Mouse (Mus musculus) forebrain, embryonic 12.5 days (tissue): ENCODE results near the gene Psmc3ip. TPM values are rescaled to one million over a fixed set of nuclear protein-coding genes. Genes with fewer than 3 reads are reported as not detected.

Source experiments
- ATAC-seq: fragments of 200-750 bp; cut with Nextera tagmentation; 2 replicates; pipeline ENCODE4 v1.8.0; 2017; ENCODE audit warnings: moderate TSS enrichment; ENCODE audit not compliant: low FRiP score
- H3K27ac ChIP-seq: fragments of 300-500 bp; sonication (generic); 2 replicates; pipeline ENCODE4 v1.5.1; 2016; ENCODE audit warnings: mild to moderate bottlenecking
- H3K27me3 ChIP-seq: fragments of 300-500 bp; sonication (generic); 2 replicates; pipeline ENCODE4 v1.6.1; 2016; ENCODE audit warnings: mild to moderate bottlenecking
- H3K36me3 ChIP-seq: fragments of 300-500 bp; sonication (generic); replicated peaks from 2 replicates; pipeline ENCODE4 v1.6.1; 2016; ENCODE audit warnings: mild to moderate bottlenecking
- H3K4me1 ChIP-seq: fragments of 300-500 bp; sonication (generic); 2 replicates; pipeline ENCODE4 v1.6.1; 2016
- H3K4me2 ChIP-seq: fragments of 300-500 bp; sonication (generic); 2 replicates; pipeline ENCODE4 v1.6.1; 2016; ENCODE audit warnings: mild to moderate bottlenecking, moderate library complexity
- H3K4me3 ChIP-seq: fragments of 300-500 bp; sonication (generic); replicated peaks from 2 replicates; pipeline ENCODE4 v1.5.1; 2016; ENCODE audit warnings: mild to moderate bottlenecking
- H3K9ac ChIP-seq: fragments of 300-500 bp; sonication (generic); 2 replicates; pipeline ENCODE4 v1.6.1; 2016; ENCODE audit warnings: mild to moderate bottlenecking
- H3K9me3 ChIP-seq: fragments of 300-500 bp; sonication (generic); 2 replicates; pipeline ENCODE4 v1.6.1; 2016
- WGBS: fragments of 180-500 bp; shearing (Covaris S2); methylation state at CpG from one replicate; pipeline ENCODE4 v1.1.7; 2016; 5-methylcytosine and 5-hydroxymethylcytosine counted together
- polyA plus RNA-seq: library from polyadenylated mRNA; unstranded; fragments of >200 nt; fragmentation: Nextera tagmentation; extraction: Ambion mirVana; gene quantifications from 2 replicates; pipeline ENCODE4 v1.2.1, GENCODE M21; 2016

Gene Psmc3ip
- 59.0 and 62.1 TPM in 2 replicates for polyA plus RNA-seq

DNA sequence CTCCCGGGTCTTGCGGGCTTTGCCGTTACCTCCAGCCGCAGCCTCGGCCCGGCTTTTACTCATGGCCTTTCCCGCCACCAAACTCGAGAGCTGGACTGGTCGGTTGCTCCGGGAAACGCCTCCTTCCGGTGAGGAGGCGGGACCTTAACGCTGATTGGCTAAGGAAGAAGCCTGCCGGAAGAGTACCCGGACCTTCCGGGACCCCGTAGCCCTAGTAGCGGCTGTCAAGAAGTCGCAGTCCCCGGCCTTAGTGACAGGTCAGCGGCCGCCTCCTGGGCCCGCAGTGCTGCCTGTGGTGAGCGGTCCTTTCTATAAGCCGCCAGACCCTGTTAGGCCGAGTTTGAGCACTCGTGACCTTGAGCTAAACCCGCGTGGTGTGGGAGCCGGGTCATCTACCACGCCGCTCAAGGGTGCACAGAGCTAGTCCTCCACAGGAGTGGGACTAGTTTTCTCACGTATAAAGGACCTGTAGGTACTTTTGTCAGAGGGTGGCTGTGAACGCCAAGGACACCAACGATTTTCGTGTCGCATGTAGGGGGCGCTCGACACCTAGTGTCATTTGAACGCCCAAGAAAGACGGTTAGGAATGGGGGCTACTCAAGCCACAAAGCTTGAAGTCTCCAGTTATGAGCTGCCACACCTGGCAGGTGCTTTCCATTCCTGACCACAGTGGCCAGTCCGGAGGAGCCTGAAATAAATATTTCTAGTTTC, at the start of gene Psmc3ip:
Psmc3ip (minus strand) TSS at position 123 of the 711 bp plus-strand sequence.
- H3K27me3 ChIP-seq, result no peaks in the 10 kb centered on the region
- peaks cover 72% of the 10 kb centered on the region for H3K36me3 ChIP-seq
- ATAC-seq, result peak; percentile 97
- peak within 1 kb of the TSS; percentile 72 for H3K4me2 ChIP-seq
- peak within 1 kb of the TSS; percentile 74 for H3K4me3 ChIP-seq
- no peaks in the 10 kb centered on the region for H3K9me3 ChIP-seq
- H3K4me1 ChIP-seq, result peaks cover 19% of the 10 kb centered on the region
- WGBS, result under 1% methylated on average over 43 of the region's 43 CpGs
- H3K27ac ChIP-seq, result peak within 1 kb of the TSS; percentile 86
- peak within 1 kb of the TSS; percentile 74 for H3K9ac ChIP-seq

DNA sequence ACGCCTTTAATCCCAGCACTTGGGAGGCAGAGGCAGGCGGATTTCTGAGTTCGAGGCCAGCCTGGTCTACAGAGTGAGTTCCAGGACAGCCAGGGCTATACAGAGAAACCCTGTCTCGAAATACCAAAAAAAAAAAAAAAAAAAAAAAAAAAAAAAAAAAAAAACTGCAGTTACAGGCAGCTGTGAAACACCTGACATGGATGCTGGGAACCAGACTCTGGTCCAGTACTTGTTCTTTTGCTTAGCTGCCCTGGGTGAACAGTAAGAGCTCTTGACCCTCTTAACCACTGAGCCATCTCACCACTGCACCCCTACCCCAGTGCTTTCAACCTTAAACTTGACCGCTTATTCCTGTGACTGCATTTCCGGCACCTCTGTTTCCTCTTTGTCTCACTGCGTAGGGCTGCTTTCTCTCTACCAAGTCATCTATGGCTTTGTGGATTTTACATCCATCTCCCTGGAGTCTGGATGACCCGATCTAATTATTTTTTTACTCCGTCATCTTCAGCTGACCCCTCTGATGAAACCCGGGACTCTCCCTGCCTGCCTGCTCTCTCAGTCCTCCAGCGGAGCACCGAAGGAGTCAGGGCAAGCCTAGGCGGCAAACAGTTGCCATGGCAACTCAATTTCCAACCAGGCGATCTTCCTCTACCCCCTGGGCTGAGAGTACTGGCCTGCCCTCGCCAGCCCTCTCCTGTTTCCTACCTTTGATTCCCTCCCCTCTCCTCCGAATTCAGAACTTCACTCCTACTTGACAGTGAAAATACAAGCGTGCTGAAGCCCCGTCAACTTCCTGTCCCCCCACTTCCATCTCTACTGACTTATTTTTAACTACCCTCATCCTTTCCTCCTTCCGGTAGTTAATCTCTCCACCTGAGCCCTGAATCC, 48.3 kb upstream of the Psmc3ip start:
- H3K27me3 ChIP-seq, result no peaks in the 10 kb centered on the region
- peak overlapping the region; percentile 28 for H3K4me3 ChIP-seq
- WGBS, result 22% methylated on average over 18 of the region's 19 CpGs
- H3K9me3 ChIP-seq, result no peaks in the 10 kb centered on the region
- H3K4me1 ChIP-seq, result peaks cover 39% of the 10 kb centered on the region
- ATAC-seq, result peak; percentile 83
- H3K9ac ChIP-seq, result 0 out of 2 replicates have a peak overlapping the region, but pooled peaks have one; percentile 38
- no peaks in the 10 kb centered on the region for H3K36me3 ChIP-seq
- peak overlapping the region; percentile 52 for H3K4me2 ChIP-seq
- peak overlapping the region; percentile 33 for H3K27ac ChIP-seq

DNA sequence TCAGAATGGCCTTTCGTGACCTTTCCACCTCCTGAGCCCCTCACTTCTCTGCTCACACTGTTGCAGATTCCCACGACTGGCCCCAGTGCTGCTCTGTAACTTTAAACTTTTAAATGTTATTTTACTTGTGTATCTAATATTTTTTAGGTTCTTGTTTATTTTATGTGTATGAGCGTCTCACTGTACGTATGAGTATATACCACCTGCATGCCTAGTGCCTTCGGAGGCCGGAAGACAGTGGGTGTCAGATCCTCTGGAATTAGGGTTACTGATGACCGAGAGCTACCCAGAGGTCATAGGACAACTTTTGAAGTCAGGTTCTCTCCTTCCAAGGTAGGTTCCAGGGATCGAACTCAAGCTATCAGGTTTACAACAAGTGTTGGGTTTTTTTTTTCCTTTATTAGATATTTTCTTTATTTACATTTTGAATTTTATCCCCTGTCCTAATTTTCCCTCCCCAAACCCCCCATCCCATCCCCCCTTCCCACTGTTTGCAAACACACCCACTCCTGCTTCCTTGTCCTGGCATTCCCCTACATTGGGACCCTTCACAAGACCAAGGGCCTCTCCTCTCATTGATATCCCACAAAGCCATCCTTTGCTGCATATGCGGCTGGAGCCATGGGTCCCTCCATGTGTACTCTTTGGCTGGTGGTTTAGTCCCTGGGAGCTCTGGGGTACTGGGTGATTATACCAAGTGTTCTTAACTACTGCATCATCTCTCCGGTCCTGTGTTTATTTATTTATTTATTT, 47.2 kb upstream of the Psmc3ip start:
- Histone ChIP-seq H3K9me3 (no peaks in the 10 kb centered on the region), H3K9ac (no peak overlapping the region), H3K4me3 (no peak overlapping the region), H3K36me3 (no peaks in the 10 kb centered on the region), H3K4me2 (no peak overlapping the region), H3K27ac (no peak overlapping the region), H3K4me1 (peaks cover 41% of the 10 kb centered on the region), H3K27me3 (no peaks in the 10 kb centered on the region)
- ATAC-seq, result no peak
- 88% methylated on average over 10 of the region's 10 CpGs for whole genome bisulfite sequencing

DNA sequence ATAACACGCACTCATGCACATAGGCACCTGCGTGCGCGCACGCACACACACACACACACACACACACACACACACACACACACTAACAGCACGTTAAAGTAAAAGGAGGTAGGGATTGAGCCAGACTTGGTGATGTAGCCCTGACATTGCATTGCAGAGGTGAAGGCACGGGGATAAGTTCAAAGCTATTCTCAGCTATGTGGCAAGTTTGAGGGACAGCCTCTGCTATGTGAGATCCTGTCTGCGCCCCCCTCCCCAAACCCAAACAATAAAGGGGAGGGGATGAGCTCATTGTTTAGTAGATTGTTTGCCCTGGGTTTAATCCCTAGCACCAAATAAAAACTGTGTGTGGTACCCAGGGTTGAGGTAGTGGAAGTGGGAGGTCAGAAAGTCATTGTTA, 45.9 kb upstream of the Psmc3ip start:
- peak overlapping the region; percentile 71; the same call in 1 of the 2 replicates for H3K27ac ChIP-seq
- H3K4me2 ChIP-seq, result peak overlapping the region; percentile 50; the same call in 1 of the 2 replicates
- H3K36me3 ChIP-seq, result no peaks in the 10 kb centered on the region
- H3K27me3 ChIP-seq, result no peaks in the 10 kb centered on the region
- peaks cover 33% of the 10 kb centered on the region for H3K4me1 ChIP-seq
- no peak overlapping the region for H3K4me3 ChIP-seq
- no peak for ATAC-seq
- H3K9me3 ChIP-seq, result no peaks in the 10 kb centered on the region
- WGBS, result 77% methylated on average over 8 of the region's 8 CpGs
- H3K9ac ChIP-seq, result no peak overlapping the region

DNA sequence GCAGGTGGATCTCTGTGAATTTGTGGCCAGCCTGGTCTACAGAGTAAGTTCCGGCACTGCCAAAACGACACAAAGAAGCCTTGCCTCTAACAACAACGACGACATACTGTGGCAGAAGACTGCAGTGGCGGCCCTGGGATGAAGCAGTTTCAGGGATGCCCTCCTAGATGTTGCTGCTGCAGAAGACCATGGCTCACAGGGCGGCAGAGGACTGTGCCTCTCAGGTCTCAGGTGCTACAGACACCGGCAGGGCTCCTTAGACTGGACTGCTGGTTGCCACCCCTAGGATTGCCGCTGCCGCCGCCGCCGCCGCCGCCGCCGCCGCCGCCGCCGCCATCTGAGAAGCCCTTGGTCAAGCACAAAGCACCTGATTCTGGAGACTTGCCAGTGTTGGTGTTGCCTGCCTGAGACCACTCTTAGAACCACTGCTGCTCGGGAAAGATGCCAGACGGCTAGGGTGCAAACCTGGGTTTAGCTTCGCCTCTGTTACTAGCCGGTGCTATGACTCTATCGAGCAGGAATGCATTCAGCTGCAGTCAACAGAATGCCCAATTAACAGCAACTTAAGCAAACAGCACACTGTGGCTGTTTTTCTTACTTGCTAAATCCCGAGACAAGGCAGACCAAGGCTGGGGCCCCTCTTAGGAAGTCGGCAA, 45.1 kb upstream of the Psmc3ip start:
- WGBS, result 41% methylated on average over 27 of the region's 27 CpGs
- peaks cover 33% of the 10 kb centered on the region for H3K4me1 ChIP-seq
- H3K27me3 ChIP-seq, result no peaks in the 10 kb centered on the region
- no peaks in the 10 kb centered on the region for H3K36me3 ChIP-seq
- H3K4me3 ChIP-seq, result peak overlapping the region; percentile 28
- H3K9me3 ChIP-seq, result no peaks in the 10 kb centered on the region
- H3K27ac ChIP-seq, result peak overlapping the region; percentile 71
- peak overlapping the region; percentile 38; the same call in 1 of the 2 replicates for H3K9ac ChIP-seq
- H3K4me2 ChIP-seq, result peak overlapping the region; percentile 50
- peak; percentile 53; the same call in 1 of the 2 replicates for ATAC-seq

DNA sequence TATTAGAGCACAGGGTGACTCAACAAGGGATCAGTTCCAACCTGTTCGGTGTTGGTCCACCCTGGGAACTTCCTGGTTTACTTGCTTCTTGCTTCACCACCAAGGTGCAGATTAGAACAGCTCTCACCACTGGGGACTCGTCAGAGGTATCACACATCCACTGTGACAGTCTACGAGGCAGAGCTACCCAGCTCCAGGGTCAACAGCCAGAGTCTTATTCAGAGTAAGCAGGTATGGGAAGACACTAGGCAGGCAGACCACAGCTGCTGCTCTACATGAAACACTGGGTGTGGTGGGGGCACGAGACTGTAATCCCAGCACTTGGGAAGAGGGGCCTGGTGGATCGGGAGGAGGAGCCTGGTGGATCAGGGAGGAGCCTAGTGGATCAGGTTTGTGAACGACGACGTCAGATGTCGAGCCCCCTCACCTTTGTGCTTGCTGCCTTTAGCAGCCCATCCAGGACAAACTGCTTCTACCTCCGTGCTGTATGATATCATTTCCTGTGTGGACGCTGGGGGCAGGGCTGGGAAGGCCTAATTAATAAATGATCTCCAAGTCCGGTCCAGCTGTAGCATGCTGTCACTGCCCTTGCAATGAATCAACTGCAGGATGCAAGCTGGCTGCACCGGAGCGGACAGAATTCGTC, 43.4 kb upstream of the Psmc3ip start:
- no peaks in the 10 kb centered on the region for H3K36me3 ChIP-seq
- peak overlapping the region; percentile 40 for H3K4me2 ChIP-seq
- no peak overlapping the region for H3K9ac ChIP-seq
- H3K9me3 ChIP-seq, result no peaks in the 10 kb centered on the region
- ATAC-seq, result peak; percentile 57
- H3K4me3 ChIP-seq, result 0 out of 2 replicates have a peak overlapping the region, but pooled peaks have one; percentile 11
- H3K4me1 ChIP-seq, result peaks cover 29% of the 10 kb centered on the region
- 24% methylated on average over 15 of the region's 15 CpGs for WGBS
- H3K27ac ChIP-seq, result peak overlapping the region; percentile 56
- H3K27me3 ChIP-seq, result no peaks in the 10 kb centered on the region

DNA sequence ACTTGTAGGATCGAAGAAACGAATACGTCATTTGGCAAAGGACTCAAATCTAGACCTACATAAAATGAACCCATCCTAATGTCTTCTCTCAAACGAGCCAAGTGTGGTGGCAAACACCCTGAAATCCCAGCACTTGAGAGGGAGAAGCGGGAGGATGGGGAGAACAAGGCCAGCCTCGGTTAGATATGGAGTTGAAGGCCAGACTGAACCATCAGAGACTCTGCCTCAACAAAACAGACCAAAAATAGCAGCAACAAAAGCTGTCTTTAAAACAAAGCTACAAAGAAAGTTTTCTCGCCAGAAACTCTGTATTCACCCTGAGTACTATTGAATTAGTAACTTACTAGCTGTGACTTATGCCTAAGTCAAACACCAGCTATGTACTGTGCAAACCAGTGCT, 41.8 kb upstream of the Psmc3ip start:
- ATAC-seq, result no peak
- H3K9ac ChIP-seq, result no peak overlapping the region
- H3K4me3 ChIP-seq, result no peak overlapping the region
- H3K27ac ChIP-seq, result no peak overlapping the region
- no peaks in the 10 kb centered on the region for H3K9me3 ChIP-seq
- WGBS, result 82% methylated on average over 7 of the region's 7 CpGs
- no peak overlapping the region for H3K4me2 ChIP-seq
- H3K36me3 ChIP-seq, result no peaks in the 10 kb centered on the region
- peaks cover 25% of the 10 kb centered on the region for H3K4me1 ChIP-seq
- no peaks in the 10 kb centered on the region for H3K27me3 ChIP-seq

DNA sequence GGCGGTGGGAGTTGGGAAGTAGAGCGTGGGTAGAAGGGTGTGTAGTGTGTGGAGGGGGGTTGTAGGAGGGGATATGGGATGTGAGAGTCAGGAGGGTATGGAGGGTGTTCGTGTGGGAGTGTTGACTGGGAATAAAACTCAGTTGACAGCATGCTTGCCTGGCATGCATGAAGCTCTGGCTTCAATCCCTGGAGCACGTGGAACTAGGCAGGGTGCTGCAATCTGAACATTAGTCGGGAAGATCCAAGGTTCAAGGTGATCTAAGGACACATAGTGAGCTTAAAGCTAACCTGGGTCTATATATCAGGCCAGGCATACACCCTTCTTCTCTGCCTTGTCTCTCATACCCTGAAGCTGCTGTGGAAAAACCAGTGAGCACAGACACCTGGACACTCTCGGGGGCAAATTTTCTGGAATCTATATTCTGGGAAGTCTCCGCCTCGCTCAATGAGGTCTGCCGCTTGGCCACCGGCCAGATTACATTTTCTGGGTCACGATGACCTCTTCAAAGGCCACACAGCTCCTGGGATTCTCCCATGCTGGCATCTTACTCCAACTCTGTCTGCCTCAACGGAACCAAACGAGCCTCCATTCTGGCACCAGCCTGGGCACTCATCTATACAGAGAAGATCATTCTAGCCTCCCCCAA, 39.1 kb upstream of the Psmc3ip start:
- Histone ChIP-seq H3K9me3 (no peaks in the 10 kb centered on the region), H3K27ac (no peak overlapping the region)

DNA sequence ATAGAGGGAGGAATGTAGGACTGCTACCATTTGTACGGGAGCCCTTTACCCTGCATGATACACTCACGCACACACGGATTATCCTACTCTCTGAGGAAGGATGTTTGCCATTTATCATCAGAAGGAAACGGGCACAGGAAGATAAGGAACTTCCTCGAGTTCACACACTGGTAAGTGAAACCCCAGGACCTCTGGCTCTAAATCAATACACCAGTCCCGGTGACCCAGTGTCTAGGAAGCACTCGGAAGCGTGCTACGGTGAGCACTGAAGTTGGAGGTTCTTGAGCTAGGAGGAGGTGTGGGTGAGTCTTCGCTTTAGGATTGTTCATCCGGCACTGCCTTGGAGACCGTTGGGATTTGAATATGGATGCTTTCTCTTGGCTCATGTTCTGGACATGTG, 37.8 kb upstream of the Psmc3ip start:
- Histone ChIP-seq H3K4me2 (no peak overlapping the region), H3K4me3 (no peak overlapping the region), H3K36me3 (no peaks in the 10 kb centered on the region), H3K27ac (no peak overlapping the region), H3K9me3 (no peaks in the 10 kb centered on the region), H3K4me1 (no peaks in the 10 kb centered on the region), H3K27me3 (no peaks in the 10 kb centered on the region), H3K9ac (no peak overlapping the region)
- WGBS, result 88% methylated on average over 12 of the region's 12 CpGs
- no peak for ATAC-seq

More for the DNA sequence above, 39.1 kb upstream of the Psmc3ip start:
- ATAC-seq, result no peak
- H3K9ac ChIP-seq, result no peak overlapping the region
- WGBS, result 81% methylated on average over 13 of the region's 13 CpGs
- no peak overlapping the region for H3K4me3 ChIP-seq
- no peak overlapping the region for H3K4me2 ChIP-seq
- H3K36me3 ChIP-seq, result no peaks in the 10 kb centered on the region
- H3K27me3 ChIP-seq, result no peaks in the 10 kb centered on the region
- peaks cover 8% of the 10 kb centered on the region for H3K4me1 ChIP-seq

DNA sequence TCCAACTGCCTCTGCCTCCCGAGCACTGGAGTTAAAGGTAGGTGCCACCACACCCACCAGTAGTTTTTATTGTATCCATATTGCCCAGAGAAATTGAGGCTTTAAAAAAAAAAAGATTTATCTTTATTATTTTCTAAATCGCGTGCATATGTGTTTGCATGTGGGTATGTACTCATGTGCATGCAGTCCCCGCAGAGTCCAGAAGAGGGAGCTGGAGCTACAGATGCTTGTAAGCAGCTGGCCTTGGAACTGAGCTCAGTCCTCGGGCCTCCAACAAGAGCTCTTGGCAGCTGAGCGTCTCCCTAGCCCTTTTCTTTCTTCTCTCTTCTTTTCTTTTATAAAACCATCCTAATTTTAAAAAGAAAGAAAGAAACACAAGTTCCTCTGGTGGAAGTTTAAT, 36.5 kb upstream of the Psmc3ip start:
- Histone ChIP-seq H3K4me3 (no peak overlapping the region), H3K9me3 (no peaks in the 10 kb centered on the region), H3K27ac (no peak overlapping the region), H3K27me3 (no peaks in the 10 kb centered on the region), H3K4me1 (no peaks in the 10 kb centered on the region), H3K9ac (no peak overlapping the region), H3K36me3 (peaks cover 6% of the 10 kb centered on the region), H3K4me2 (no peak overlapping the region)
- ATAC-seq, result no peak
- 83% methylated on average over 6 of the region's 6 CpGs for WGBS

DNA sequence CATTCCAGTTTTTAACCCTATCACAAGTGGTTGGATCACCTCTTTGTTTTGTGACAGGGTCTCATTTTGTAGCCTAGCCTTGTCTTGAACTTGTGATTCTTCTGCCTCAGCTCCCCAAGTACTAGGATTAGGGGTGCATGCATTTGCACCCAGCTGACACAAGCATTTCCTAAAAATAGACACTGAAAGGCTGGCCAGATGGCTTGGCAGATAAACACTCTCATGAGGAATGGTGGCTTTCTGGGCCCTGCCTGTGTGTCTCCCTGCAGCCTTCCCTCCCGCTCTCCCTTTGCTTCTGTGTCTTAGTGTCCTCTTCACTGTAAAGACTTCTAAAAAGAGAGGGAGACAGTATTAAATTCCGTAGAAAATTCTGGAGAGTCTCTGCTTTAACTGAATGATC, 36.0 kb upstream of the Psmc3ip start:
- Histone ChIP-seq H3K27me3 (no peaks in the 10 kb centered on the region), H3K9ac (no peak overlapping the region), H3K4me1 (no peaks in the 10 kb centered on the region), H3K36me3 (peaks cover 11% of the 10 kb centered on the region), H3K4me3 (no peak overlapping the region), H3K4me2 (no peak overlapping the region), H3K9me3 (0 out of 2 replicates have a peak, but pooled peaks cover 3% of the 10 kb centered on the region), H3K27ac (no peak overlapping the region)
- ATAC-seq, result no peak
- WGBS, result 95% methylated on average over 2 of the region's 2 CpGs
